Comparison of ENCODE assay signal across 8 mouse cellular contexts in genomic region chr8:94152513-94153300, GRCm38 (mm10). TPM values are rescaled to one million over a fixed set of nuclear protein-coding genes. Genes with fewer than 3 reads are reported as not detected.
DNase-seq lines count a peak whose midpoint lies in the region; ATAC-seq and TF ChIP-seq lines count a peak whose summit lies in the region.

Gene Mt3, plus strand, starts transcription at chr8:94152607.

- peak; percentile 27 for DNase-seq in urinary bladder, adult 2 months (ENCODE audit: low spot score)
- no peak for DNase-seq in urinary bladder, postnatal 36 days (ENCODE audit: low spot score in 2 of 2)
- DNase-seq in kidney, postnatal 10 days: peak; percentile 63
- no peak for DNase-seq in liver, adult 2 months (ENCODE audit: extremely low read depth, low read depth, low spot score)
- DNase-seq in ovary, postnatal 10 days (ENCODE audit: low spot score): peak; percentile 7
- no peak for DNase-seq in spleen, adult 18-20 months

- H3K4me3 ChIP-seq in embryonic facial prominence, embryonic 13.5 days: peak within 1 kb of the TSS; percentile 29
- peak within 1 kb of the TSS; percentile 32 for H3K4me3 ChIP-seq in heart, embryonic 11.5 days (ENCODE audit: low read depth, low read length)
- H3K4me3 ChIP-seq in liver, adult 2 months (ENCODE audit: insufficient read depth, low read depth, low read length): no peak within 1 kb of the TSS

- no peaks in the 10 kb centered on the region for H3K36me3 ChIP-seq in embryonic facial prominence, embryonic 13.5 days
- no peaks in the 10 kb centered on the region for H3K36me3 ChIP-seq in heart, embryonic 11.5 days (ENCODE audit: control insufficient read depth, insufficient read depth, low read length)
- no peaks in the 10 kb centered on the region for H3K36me3 ChIP-seq in liver, adult 2 months (ENCODE audit: control insufficient read depth, insufficient read depth, low read length)

- 0 out of 2 replicates have a peak within 1 kb of the TSS, but pooled peaks have one; percentile 40 for H3K9ac ChIP-seq in embryonic facial prominence, embryonic 13.5 days
- H3K9ac ChIP-seq in heart, embryonic 11.5 days (ENCODE audit: low read depth, low read length): peak within 1 kb of the TSS; percentile 23; the same call in 1 of the 2 replicates
- H3K9ac ChIP-seq in liver, adult 2 months (ENCODE audit: low read depth, low read length): 0 out of 2 replicates have a peak within 1 kb of the TSS, but pooled peaks have one; percentile 24

- H3K4me1 ChIP-seq in embryonic facial prominence, embryonic 13.5 days: peaks cover 12% of the 10 kb centered on the region
- peaks cover 9% of the 10 kb centered on the region; the same call in 1 of the 2 replicates for H3K4me1 ChIP-seq in heart, embryonic 11.5 days (ENCODE audit: control insufficient read depth, insufficient read depth, low read length)
- no peaks in the 10 kb centered on the region for H3K4me1 ChIP-seq in liver, adult 2 months (ENCODE audit: control insufficient read depth, insufficient read depth, low read length)

- no peaks in the 10 kb centered on the region for H3K9me3 ChIP-seq in embryonic facial prominence, embryonic 13.5 days
- no peaks in the 10 kb centered on the region for H3K9me3 ChIP-seq in heart, embryonic 11.5 days (replicated peaks; ENCODE audit: control insufficient read depth, low read length)

- peak within 1 kb of the TSS; percentile 57 for H3K4me2 ChIP-seq in embryonic facial prominence, embryonic 13.5 days
- peak within 1 kb of the TSS; percentile 62 for H3K4me2 ChIP-seq in heart, embryonic 11.5 days

- ATAC-seq in embryonic facial prominence, embryonic 13.5 days (ENCODE audit: insufficient number of reproducible peaks, insufficient read depth, low FRiP score, low TSS enrichment, low read depth): no peak; the same call in 1 of the 2 replicates
- 0 out of 2 replicates have a peak, but pooled peaks have one; percentile 62 for ATAC-seq in heart, embryonic 11.5 days (replicated peaks; ENCODE audit: insufficient number of reproducible peaks, low FRiP score, low TSS enrichment)

- no peaks in the 10 kb centered on the region for H3K79me2 ChIP-seq in liver, adult 2 months (ENCODE audit: control insufficient read depth, insufficient read depth, low read length)

- H3K27me3 ChIP-seq in embryonic facial prominence, embryonic 13.5 days: peaks cover 37% of the 10 kb centered on the region
- H3K27me3 ChIP-seq in heart, embryonic 11.5 days (ENCODE audit: control insufficient read depth, insufficient read depth, low read length): peaks cover 15% of the 10 kb centered on the region
- H3K27me3 ChIP-seq in liver, adult 2 months (ENCODE audit: control insufficient read depth, insufficient read depth, low read length): no peaks in the 10 kb centered on the region

- WGBS in embryonic facial prominence, embryonic 13.5 days: 2% methylated on average over 29 of the region's 29 CpGs
- WGBS in heart, embryonic 11.5 days (ENCODE audit: insufficient replicate concordance): 2% methylated on average over 29 of the region's 29 CpGs
- 5% methylated on average over 29 of the region's 29 CpGs for WGBS in liver, adult 2 months

- no peak for TF ChIP-seq POLR2A in liver, adult 2 months (IDR thresholded peaks at IDR 0.05; ENCODE audit: extremely low read depth, insufficient read depth, low read length)

- TF ChIP-seq CTCF in liver, adult 2 months (IDR thresholded peaks at IDR 0.05; ENCODE audit: low read depth, low read length): peak; percentile 37

- no peak within 1 kb of the TSS for H3K27ac ChIP-seq in embryonic facial prominence, embryonic 13.5 days
- no peak within 1 kb of the TSS for H3K27ac ChIP-seq in heart, embryonic 11.5 days (ENCODE audit: low read depth, low read length)
- H3K27ac ChIP-seq in liver, adult 2 months (replicated peaks; ENCODE audit: insufficient read depth, low read depth, low read length): no peak within 1 kb of the TSS

RNA-seq across cellular contexts. Expression of gene Mt3, which starts in this region (rescaled TPM):
- 1.6 and 3.5 TPM in 2 replicates for polyA plus RNA-seq in urinary bladder, adult 2 months (2012; rRNA removed)
- polyA plus RNA-seq in embryonic facial prominence, embryonic 13.5 days (2015; fragmentation: Nextera tagmentation; extraction: Ambion mirVana): 0.58 and 1.1 TPM in 2 replicates
- 22.7 TPM in 2 replicates for polyA plus RNA-seq in heart, embryonic 11.5 days (2014; fragmentation: Nextera tagmentation; extraction: Ambion mirVana)
- total RNA-seq in liver, adult 2 months (2014; rRNA removed): not detected in 2 replicates
- polyA plus RNA-seq in liver, adult 2 months (2012; rRNA removed): 0.21 TPM in 1 of 2 replicates, not detected in the other

Comparison
In these comparisons a context has a peak if more than half of its experiments do, and no peak if none do; other contexts are left out.
1. DNase-seq: peak in urinary bladder, adult 2 months (single experiment), kidney, postnatal 10 days (single experiment) and ovary, postnatal 10 days (single experiment); none in urinary bladder, postnatal 36 days (0 of 2), liver, adult 2 months (single experiment) and spleen, adult 18-20 months (0 of 2).
2. Peak in every context shown above with its lines, with median percentiles within 50 percentile points of each other: H3K9ac ChIP-seq.